Mouse (Mus musculus) forebrain, embryonic 11.5 days (tissue): ENCODE results near the gene Olfr1471. TPM values are rescaled to one million over a fixed set of nuclear protein-coding genes. Genes with fewer than 3 reads are reported as not detected.
"Not testable (repeated sequence)": the region's sequence is repeated elsewhere in the genome, so short reads cannot be mapped to it uniquely, and the experiment has no call there.

Experiments used
- ATAC-seq: fragments of 200-750 bp; cut with Nextera tagmentation; replicated peaks from 2 replicates; pipeline ENCODE4 v1.8.0; 2017; ENCODE audit warnings: moderate TSS enrichment; ENCODE audit not compliant: low FRiP score
- DNase-seq: peaks from one replicate; pipeline ENCODE4 v3.0.0-alpha.2; 2017; ENCODE audit warnings: low spot score
- H3K27ac ChIP-seq: fragments of 300-500 bp; sonication (generic); 2 replicates; pipeline ENCODE4 v1.5.1; 2014; ENCODE audit warnings: low read depth, low read length
- H3K27me3 ChIP-seq: fragments of 300-500 bp; sonication (generic); 2 replicates; pipeline ENCODE4 v1.6.1; 2014; ENCODE audit warnings: mild to moderate bottlenecking, low read length, mixed read lengths; ENCODE audit not compliant: control insufficient read depth, insufficient read depth
- H3K36me3 ChIP-seq: fragments of 300-500 bp; sonication (generic); 2 replicates; pipeline ENCODE4 v1.6.1; 2014; ENCODE audit warnings: mild to moderate bottlenecking, low read length, moderate library complexity, mixed read lengths; ENCODE audit not compliant: control insufficient read depth, insufficient read depth
- H3K4me1 ChIP-seq: fragments of 300-500 bp; sonication (generic); replicated peaks from 2 replicates; pipeline ENCODE4 v1.6.1; 2014; ENCODE audit warnings: low read length, mixed read lengths; ENCODE audit not compliant: control insufficient read depth, insufficient read depth
- H3K4me2 ChIP-seq: fragments of 300-500 bp; sonication (generic); 2 replicates; pipeline ENCODE4 v1.6.1; 2014; ENCODE audit warnings: low read depth, mild to moderate bottlenecking, low read length, moderate library complexity, mixed read lengths; ENCODE audit not compliant: severe bottlenecking
- H3K4me3 ChIP-seq: fragments of 300-500 bp; sonication (generic); 2 replicates; pipeline ENCODE4 v1.5.1; 2014; ENCODE audit warnings: low read depth, low read length
- H3K9ac ChIP-seq: fragments of 300-500 bp; sonication (generic); 2 replicates; pipeline ENCODE4 v1.6.1; 2014; ENCODE audit warnings: low read length
- H3K9me3 ChIP-seq: fragments of 300-500 bp; sonication (generic); 2 replicates; pipeline ENCODE4 v1.6.1; 2016; ENCODE audit warnings: low read length, mixed read lengths; ENCODE audit not compliant: control insufficient read depth
- WGBS: fragments of 180-500 bp; shearing (Covaris S2); extraction: QIAGEN DNeasy Blood & Tissue Kit; methylation state at CpG from one replicate; pipeline ENCODE4 v1.1.7; 2014; 5-methylcytosine and 5-hydroxymethylcytosine counted together
- polyA plus RNA-seq: library from polyadenylated mRNA; unstranded; fragments of >200 nt; fragmentation: Nextera tagmentation; extraction: Ambion mirVana; gene quantifications from 2 replicates; pipeline ENCODE4 v1.2.1, GENCODE M21; 2014

The Olfr1471 gene
- not detected in 2 replicates for polyA plus RNA-seq

DNA sequence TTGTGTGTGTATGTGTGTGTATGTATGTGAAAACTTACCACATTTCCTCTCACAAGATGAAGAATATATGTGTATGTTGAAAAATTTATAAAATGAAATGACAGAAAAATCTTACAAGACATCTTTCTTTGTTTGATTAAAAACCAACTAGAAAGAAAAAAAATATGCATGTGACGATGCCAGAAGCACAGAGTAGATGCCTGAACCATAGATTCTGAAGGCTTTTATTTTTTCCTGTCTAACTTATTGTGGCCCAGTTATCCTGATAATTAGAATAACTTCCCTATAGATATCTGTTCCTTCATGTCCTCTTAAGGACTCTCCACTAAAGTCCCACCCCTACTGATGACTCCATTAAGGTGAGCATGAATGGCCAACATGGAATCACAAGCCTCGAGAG is at the start of gene Olfr1471:
TSS of gene Olfr1471 (plus strand) at position 301 of the 400 bp plus-strand sequence.
- not testable (repeated sequence) for H3K4me3 ChIP-seq, H3K27me3 ChIP-seq, H3K4me2 ChIP-seq, H3K27ac ChIP-seq, DNase-seq, ATAC-seq, H3K36me3 ChIP-seq, H3K9ac ChIP-seq, H3K4me1 ChIP-seq, H3K9me3 ChIP-seq
- 76% methylated on average over 2 of the region's 2 CpGs for WGBS

DNA sequence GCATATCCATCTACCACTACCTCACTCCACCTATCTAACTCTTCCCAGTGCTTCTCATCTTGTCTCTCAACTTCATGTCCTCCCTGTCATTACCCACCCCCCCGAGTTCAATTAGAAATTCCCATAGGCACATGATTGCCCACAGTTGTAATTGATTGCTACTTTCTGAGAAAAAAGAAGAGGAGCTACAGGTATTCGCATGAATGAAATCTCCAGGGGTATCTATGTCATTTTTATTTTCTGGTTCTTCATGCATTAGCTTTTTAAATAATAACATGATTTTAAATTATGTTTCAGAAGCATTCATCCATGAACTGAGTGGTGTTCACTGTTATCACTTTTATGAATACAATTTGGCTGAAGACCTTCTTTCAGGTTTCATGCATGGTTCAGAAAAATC is 35.7 kb upstream of the Olfr1471 start, which contains the start of gene Olfr1469:
TSS of gene Olfr1469 (plus strand) at position 301 of the 400 bp plus-strand sequence.
- Histone ChIP-seq H3K9me3 (no peaks in the 10 kb centered on the region; the same call in 1 of the 2 replicates), H3K4me3 (no peak within 1 kb of the TSS), H3K4me2 (no peak within 1 kb of the TSS), H3K36me3 (no peaks in the 10 kb centered on the region), H3K4me1 (no peaks in the 10 kb centered on the region), H3K9ac (no peak within 1 kb of the TSS), H3K27me3 (no peaks in the 10 kb centered on the region), H3K27ac (no peak within 1 kb of the TSS)
- ATAC-seq (no peak), DNase-seq (no peak)
- WGBS, result 83% methylated on average over 2 of the region's 2 CpGs

GRCm38 (mm10) chr19:13455986-13456385 is 12.8 kb downstream of the Olfr1471 start, which contains the start of gene Olfr1472:
Olfr1472 (minus strand) TSS chr19:13456086.
- 84% methylated on average over 1 of the region's 1 CpGs for WGBS

DNA sequence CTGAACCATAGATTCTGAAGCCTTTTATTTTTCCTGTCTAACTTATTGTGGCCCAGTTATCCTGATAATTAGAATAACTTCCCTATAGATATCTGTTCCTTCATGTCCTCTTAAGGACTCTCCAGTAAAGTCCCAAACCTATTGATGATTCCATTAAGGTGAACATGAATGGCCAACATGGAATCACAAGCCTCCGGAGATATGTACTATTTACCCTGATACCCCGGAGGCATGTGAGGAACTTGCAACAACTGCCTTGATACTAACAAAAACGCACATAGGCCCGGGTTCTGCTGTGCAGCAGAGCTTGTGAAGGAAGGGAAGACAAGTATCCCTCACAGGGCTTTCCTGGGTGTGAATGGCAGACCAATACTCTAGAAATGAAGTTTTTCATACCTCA is 26.1 kb downstream of the Olfr1471 start, which contains the start of gene Olfr1474:
TSS of gene Olfr1474 (plus strand) at position 301 of the 400 bp plus-strand sequence.
- H3K4me2 ChIP-seq, H3K27me3 ChIP-seq, H3K36me3 ChIP-seq, H3K4me1 ChIP-seq, H3K27ac ChIP-seq, ATAC-seq, DNase-seq, H3K9me3 ChIP-seq, H3K9ac ChIP-seq, H3K4me3 ChIP-seq: not testable (repeated sequence)
- WGBS, result 84% methylated on average over 4 of the region's 4 CpGs

More at GRCm38 (mm10) chr19:13455986-13456385, 12.8 kb downstream of the Olfr1471 start, which contains the start of gene Olfr1472:
- H3K9ac ChIP-seq, result no peak within 1 kb of the TSS
- no peaks in the 10 kb centered on the region for H3K27me3 ChIP-seq
- ATAC-seq (no peak), DNase-seq (no peak)
- H3K4me3 ChIP-seq, result no peak within 1 kb of the TSS
- H3K4me1 ChIP-seq, result no peaks in the 10 kb centered on the region
- H3K27ac ChIP-seq, result no peak within 1 kb of the TSS
- no peak within 1 kb of the TSS for H3K4me2 ChIP-seq
- H3K9me3 ChIP-seq, result no peaks in the 10 kb centered on the region; the same call in 1 of the 2 replicates
- no peaks in the 10 kb centered on the region for H3K36me3 ChIP-seq

DNA sequence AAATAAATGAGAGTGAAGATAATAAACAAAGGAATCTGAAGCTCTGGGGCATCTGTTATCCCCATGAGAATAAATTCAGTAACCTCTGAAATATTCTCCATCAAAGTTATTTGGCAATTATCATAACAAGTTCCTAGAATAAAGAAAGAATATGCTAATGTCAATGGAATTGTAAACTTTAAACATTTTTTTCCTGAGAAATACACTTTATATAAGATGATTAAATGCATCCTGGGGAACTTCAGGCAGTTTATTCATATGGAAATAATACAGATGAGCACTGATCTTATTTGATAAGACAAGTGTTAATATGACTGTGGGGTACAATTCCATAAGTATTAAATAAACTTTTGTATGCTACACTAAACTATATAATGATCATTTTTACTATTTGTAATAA is 36.9 kb downstream of the Olfr1471 start, which contains the start of gene Olfr1475:
TSS of gene Olfr1475 (minus strand) at position 101 of the 400 bp plus-strand sequence.
- H3K4me1 ChIP-seq, result no peaks in the 10 kb centered on the region
- DNase-seq, result no peak
- no peak within 1 kb of the TSS for H3K4me3 ChIP-seq
- H3K36me3 ChIP-seq, result no peaks in the 10 kb centered on the region
- no peak for ATAC-seq
- no peak within 1 kb of the TSS for H3K9ac ChIP-seq
- no peaks in the 10 kb centered on the region for H3K27me3 ChIP-seq
- H3K9me3 ChIP-seq, result no peaks in the 10 kb centered on the region
- H3K27ac ChIP-seq, result no peak within 1 kb of the TSS
- H3K4me2 ChIP-seq, result no peak within 1 kb of the TSS

- Histone ChIP-seq H3K4me2 (no peak within 1 kb of the TSS), H3K27ac (no peak within 1 kb of the TSS), H3K9me3 (no peaks in the 10 kb centered on the region; the same call in 1 of the 2 replicates), H3K9ac (no peak within 1 kb of the TSS), H3K4me3 (no peak within 1 kb of the TSS), H3K27me3 (no peaks in the 10 kb centered on the region), H3K36me3 (no peaks in the 10 kb centered on the region), H3K4me1 (no peaks in the 10 kb centered on the region)
- ATAC-seq (no peak), DNase-seq (no peak)
- WGBS, result 85% methylated on average over 3 of the region's 3 CpGs
Observed at GRCm38 (mm10) chr19:13500246-13500645, 57.0 kb downstream of the Olfr1471 start, which contains the start of gene Olfr1477. Olfr1477 (plus strand) TSS chr19:13500546.

Other genes starting within 250 kb of the Olfr1471 start
- not detected in 2 replicates for gene Olfr1463, start 212.1 kb upstream of the Olfr1471 start, polyA plus RNA-seq
- not detected in 2 replicates for gene Olfr1465, start 127.9 kb upstream of the Olfr1471 start, polyA plus RNA-seq
- gene Olfr1466, start 104.5 kb upstream of the Olfr1471 start, polyA plus RNA-seq, result not detected in 2 replicates
- gene Olfr1467, start 81.2 kb upstream of the Olfr1471 start, polyA plus RNA-seq, result not detected in 2 replicates
- not detected in 2 replicates for gene Olfr1469, start 35.6 kb upstream of the Olfr1471 start, polyA plus RNA-seq
- gene Olfr1472, start 12.7 kb downstream of the Olfr1471 start, polyA plus RNA-seq, result not detected in 2 replicates
- gene Olfr1474, start 26.2 kb downstream of the Olfr1471 start, polyA plus RNA-seq, result not detected in 2 replicates
- gene Olfr1475, start 36.8 kb downstream of the Olfr1471 start, polyA plus RNA-seq, result not detected in 2 replicates
- not detected in 2 replicates for gene Olfr1477, start 57.1 kb downstream of the Olfr1471 start, polyA plus RNA-seq
- not detected in 2 replicates for gene Olfr1480, start 84.5 kb downstream of the Olfr1471 start, polyA plus RNA-seq
- gene Olfr1484, start 140.1 kb downstream of the Olfr1471 start, polyA plus RNA-seq, result not detected in 2 replicates
- gene Olfr1487, start 174.0 kb downstream of the Olfr1471 start, polyA plus RNA-seq, result not detected in 2 replicates
- gene Olfr1489, start 188.2 kb downstream of the Olfr1471 start, polyA plus RNA-seq, result not detected in 2 replicates
- gene Olfr1490, start 207.7 kb downstream of the Olfr1471 start, polyA plus RNA-seq, result not detected in 2 replicates